ENCODE assay signal across 28 mouse cellular contexts in genomic region chr3:95439670-95440069, GRCm38 (mm10). TPM values are rescaled to one million over a fixed set of nuclear protein-coding genes. Genes with fewer than 3 reads are reported as not detected.
DNase-seq lines count a peak whose midpoint lies in the region; ATAC-seq and TF ChIP-seq lines count a peak whose summit lies in the region.
"Had no signal": no experiment of that assay in that cellular context is flagged by ENCODE, and none has a peak within 500 bp of the region (broad histone marks: within the 10 kb centered on the region; RNA-seq: fewer than 3 reads in every experiment).

No protein-coding gene starts in this region.

- TF ChIP-seq CTCF in liver, postnatal 0 days (IDR thresholded peaks at IDR 0.05; ENCODE audit: low read depth): no peak

- H3K4me3 ChIP-seq in liver, embryonic 13.5 days (replicated peaks): no peak overlapping the region
- no peak overlapping the region for H3K4me3 ChIP-seq in liver, embryonic 11.5 days (ENCODE audit: low read depth, low read length)
- no peak overlapping the region for H3K4me3 ChIP-seq in liver, postnatal 0 days (ENCODE audit: low read depth, low read length)
- H3K4me3 ChIP-seq: embryonic facial prominence, embryonic 13.5 days; embryonic facial prominence, embryonic 15.5 days; erythroblast, embryonic 14.5 days; forebrain, embryonic 10.5 days; forebrain, embryonic 12.5 days had no signal

- intact Hi-C loops in heart, postnatal 14 days (cut with DNase I): no loop called here

- H3K9me3 ChIP-seq in liver, embryonic 13.5 days (replicated peaks): no peaks in the 10 kb centered on the region
- H3K9me3 ChIP-seq in liver, embryonic 11.5 days (ENCODE audit: control insufficient read depth, low read length): no peaks in the 10 kb centered on the region
- no peaks in the 10 kb centered on the region for H3K9me3 ChIP-seq in liver, postnatal 0 days (ENCODE audit: low read length)
- H3K9me3 ChIP-seq: embryonic facial prominence, embryonic 13.5 days; embryonic facial prominence, embryonic 15.5 days; forebrain, embryonic 10.5 days; forebrain, embryonic 12.5 days had no signal

- peak; percentile 50 for DNase-seq in heart, adult 11 months
- no peak for DNase-seq in heart, postnatal 14 days
- no peak for DNase-seq in liver, embryonic 13.5 days
- no peak for DNase-seq in liver, embryonic 11.5 days (ENCODE audit: low spot score)
- no peak for DNase-seq in liver, postnatal 0 days
- DNase-seq in yolk sac, embryonic 10.5 days (ENCODE audit: low spot score): no peak
- DNase-seq: adrenal gland, adult 2 months; adrenal gland, postnatal 10 days; adrenal gland, postnatal 25 days; cerebellum, adult 11 months; cerebellum, adult 18-20 months; cerebellum, adult 8-10 months; cerebellum, adult 9-11 months; cerebellum, postnatal 14 days; cerebellum, postnatal 36 days; embryo, embryonic 11 days had no signal

- no peak for ATAC-seq in liver, embryonic 13.5 days (ENCODE audit: low read depth)
- ATAC-seq in liver, embryonic 11.5 days (replicated peaks; ENCODE audit: low FRiP score): no peak
- ATAC-seq in liver, postnatal 0 days: peak; percentile 76
- ATAC-seq: forebrain, embryonic 14.5 days had no signal

- H3K27me3 ChIP-seq in liver, embryonic 13.5 days: no peaks in the 10 kb centered on the region
- no peaks in the 10 kb centered on the region for H3K27me3 ChIP-seq in liver, embryonic 11.5 days (replicated peaks; ENCODE audit: control insufficient read depth, insufficient read depth, low read length)
- no peaks in the 10 kb centered on the region for H3K27me3 ChIP-seq in liver, postnatal 0 days (ENCODE audit: insufficient read depth, low read length)
- H3K27me3 ChIP-seq: embryonic facial prominence, embryonic 13.5 days; embryonic facial prominence, embryonic 15.5 days; forebrain, embryonic 12.5 days had no signal

- no peak overlapping the region for H3K4me2 ChIP-seq in liver, embryonic 13.5 days
- H3K4me2 ChIP-seq in liver, embryonic 11.5 days: no peak overlapping the region
- H3K4me2 ChIP-seq in liver, postnatal 0 days (ENCODE audit: low read depth, low read length): no peak overlapping the region
- H3K4me2 ChIP-seq: embryonic facial prominence, embryonic 13.5 days; embryonic facial prominence, embryonic 15.5 days; forebrain, embryonic 12.5 days had no signal

- H3K4me1 ChIP-seq in liver, embryonic 13.5 days (replicated peaks): peaks cover 35% of the 10 kb centered on the region
- H3K4me1 ChIP-seq in liver, embryonic 11.5 days (replicated peaks; ENCODE audit: control insufficient read depth, insufficient read depth, low read length): 0 out of 2 replicates have a peak, but pooled peaks cover 2% of the 10 kb centered on the region
- H3K4me1 ChIP-seq in liver, postnatal 0 days (ENCODE audit: insufficient read depth): peaks cover 10% of the 10 kb centered on the region
- H3K4me1 ChIP-seq: embryonic facial prominence, embryonic 15.5 days had no signal

- no peak overlapping the region for H3K9ac ChIP-seq in liver, embryonic 13.5 days
- H3K9ac ChIP-seq in liver, embryonic 11.5 days (ENCODE audit: low read depth, low read length): no peak overlapping the region
- H3K9ac ChIP-seq in liver, postnatal 0 days (replicated peaks): no peak overlapping the region
- H3K9ac ChIP-seq: embryonic facial prominence, embryonic 13.5 days; embryonic facial prominence, embryonic 15.5 days; forebrain, embryonic 12.5 days had no signal

- no peak for TF ChIP-seq EP300 in liver, postnatal 0 days (IDR thresholded peaks at IDR 0.05; ENCODE audit: low read depth)

- H3K36me3 ChIP-seq in liver, embryonic 13.5 days: peaks cover 25% of the 10 kb centered on the region
- H3K36me3 ChIP-seq in liver, embryonic 11.5 days (ENCODE audit: control insufficient read depth, insufficient read depth, low read length): peaks cover 13% of the 10 kb centered on the region; the same call in 1 of the 2 replicates
- peaks cover 6% of the 10 kb centered on the region for H3K36me3 ChIP-seq in liver, postnatal 0 days (replicated peaks; ENCODE audit: insufficient read depth, low read length)

- H3K27ac ChIP-seq in liver, embryonic 13.5 days: 0 out of 2 replicates have a peak overlapping the region, but pooled peaks have one; percentile 19
- H3K27ac ChIP-seq in liver, embryonic 11.5 days (ENCODE audit: low read depth, low read length): no peak overlapping the region
- H3K27ac ChIP-seq in liver, postnatal 0 days (ENCODE audit: low read depth): peak overlapping the region; percentile 71; the same call in 1 of the 2 replicates
- H3K27ac ChIP-seq: embryonic facial prominence, embryonic 13.5 days; embryonic facial prominence, embryonic 15.5 days; forebrain, embryonic 10.5 days; forebrain, embryonic 12.5 days had no signal

RNA-seq across cellular contexts. Expression of gene Arnt, which starts 5.5 kb away (rescaled TPM):
- total RNA-seq in heart, postnatal 14 days (2021): 10 to 100 TPM; 45.0 to 48.6 TPM
- polyA plus RNA-seq in liver, embryonic 13.5 days (2015; fragmentation: Nextera tagmentation; extraction: Ambion mirVana): 16.0 and 20.3 TPM in 2 replicates
- polyA plus RNA-seq in liver, embryonic 11.5 days (2014; fragmentation: Nextera tagmentation; extraction: Ambion mirVana): 26.5 and 29.8 TPM in 2 replicates
- polyA plus RNA-seq in liver, postnatal 0 days (2015; fragmentation: Nextera tagmentation; extraction: Ambion mirVana): 7.9 and 9.4 TPM in 2 replicates

RNA-seq across cellular contexts. Expression of gene 4930558C23Rik, which starts 37.0 kb away (rescaled TPM):
- total RNA-seq in heart, postnatal 14 days (2021): not detected
- not detected in 2 replicates for polyA plus RNA-seq in liver, embryonic 13.5 days (2015; fragmentation: Nextera tagmentation; extraction: Ambion mirVana)
- polyA plus RNA-seq in liver, embryonic 11.5 days (2014; fragmentation: Nextera tagmentation; extraction: Ambion mirVana): not detected in 2 replicates
- not detected in 2 replicates for polyA plus RNA-seq in liver, postnatal 0 days (2015; fragmentation: Nextera tagmentation; extraction: Ambion mirVana)
- total RNA-seq: adrenal gland, adult 2 months; adrenal gland, postnatal 10 days; adrenal gland, postnatal 25 days; adrenal gland, postnatal 4 days; common myeloid progenitor, adult 5-6 weeks; MEL had no signal
- polyA plus RNA-seq: adrenal gland, adult 2 months; brain, embryonic 14.5 days; C2C12; embryonic facial prominence, embryonic 11.5 days; embryonic facial prominence, embryonic 13.5 days; erythroblast, embryonic 14.5 days; forebrain, embryonic 10.5 days; forebrain, embryonic 12.5 days; forebrain, embryonic 14.5 days had no signal

RNA-seq across cellular contexts. Expression of gene Ctsk, which starts 59.4 kb away (rescaled TPM):
- total RNA-seq in heart, postnatal 14 days (2021): 10 to 100 TPM; 13.6 to 14.3 TPM
- polyA plus RNA-seq in liver, embryonic 13.5 days (2015; fragmentation: Nextera tagmentation; extraction: Ambion mirVana): 1.7 and 1.9 TPM in 2 replicates
- 1.7 and 1.8 TPM in 2 replicates for polyA plus RNA-seq in liver, embryonic 11.5 days (2014; fragmentation: Nextera tagmentation; extraction: Ambion mirVana)
- polyA plus RNA-seq in liver, postnatal 0 days (2015; fragmentation: Nextera tagmentation; extraction: Ambion mirVana): 2.0 and 2.3 TPM in 2 replicates
- total RNA-seq: common myeloid progenitor, adult 5-6 weeks had no signal
- polyA plus RNA-seq: erythroblast, embryonic 14.5 days had no signal
